Mouse (Mus musculus): ENCODE measurements at regions not wholly inside any gene's neighbourhood (a gene's known extent, or its start where the extent isn't known, plus 50 kb on each side); places are given as distances from the start of the nearest gene placed in this dataset.

- H3K4me1 ChIP-seq: no peaks in the 10 kb centered on the region
- no peak overlapping the region for H3K4me3 ChIP-seq (replicated peaks)
- H3K4me2 ChIP-seq (replicated peaks): no peak overlapping the region
- no peak overlapping the region for H3K27ac ChIP-seq (replicated peaks)
- no peak overlapping the region for H3K9ac ChIP-seq
- WGBS: 72% methylated on average over 2 of the region's 2 CpGs
- no peaks in the 10 kb centered on the region for H3K36me3 ChIP-seq
- H3K27me3 ChIP-seq: no peaks in the 10 kb centered on the region
- H3K9me3 ChIP-seq (replicated peaks): no peaks in the 10 kb centered on the region
- ATAC-seq (ENCODE audit: insufficient number of reproducible peaks, low FRiP score, low TSS enrichment, low read depth): no peak
Observed at GRCm38 (mm10) chr6:27029008-27029407, 1106.0 kb downstream of the Grm8 start.

GRCm38 (mm10) chr6:27028377-27028776 is 1106.6 kb downstream of the Grm8 start:
- H3K4me1 ChIP-seq: no peaks in the 10 kb centered on the region
- ATAC-seq (ENCODE audit: insufficient number of reproducible peaks, low FRiP score, low TSS enrichment, low read depth): no peak
- H3K27ac ChIP-seq (replicated peaks): no peak overlapping the region
- no peak overlapping the region for H3K4me3 ChIP-seq (replicated peaks)
- no peak overlapping the region for H3K9ac ChIP-seq
- no peaks in the 10 kb centered on the region for H3K36me3 ChIP-seq
- H3K4me2 ChIP-seq (replicated peaks): no peak overlapping the region
- H3K9me3 ChIP-seq (replicated peaks): no peaks in the 10 kb centered on the region
- 67% methylated on average over 2 of the region's 2 CpGs for WGBS
- no peaks in the 10 kb centered on the region for H3K27me3 ChIP-seq

- no peak overlapping the region for H3K4me3 ChIP-seq (replicated peaks)
- no peak overlapping the region for H3K9ac ChIP-seq
- no peaks in the 10 kb centered on the region for H3K27me3 ChIP-seq
- 81% methylated on average over 2 of the region's 2 CpGs for WGBS
- ATAC-seq (ENCODE audit: insufficient number of reproducible peaks, low FRiP score, low TSS enrichment, low read depth): no peak
- no peaks in the 10 kb centered on the region for H3K4me1 ChIP-seq
- no peaks in the 10 kb centered on the region for H3K9me3 ChIP-seq (replicated peaks)
- H3K36me3 ChIP-seq: no peaks in the 10 kb centered on the region
- no peak overlapping the region for H3K4me2 ChIP-seq (replicated peaks)
- no peak overlapping the region for H3K27ac ChIP-seq (replicated peaks)
Observed at GRCm38 (mm10) chr6:27021697-27022096, 1113.3 kb downstream of the Grm8 start.

GRCm38 (mm10) chr6:27014475-27014874 is 1120.5 kb downstream of the Grm8 start:
- Histone ChIP-seq H3K4me2 (replicated peaks) (no peak overlapping the region), H3K27ac (replicated peaks) (no peak overlapping the region), H3K4me3 (replicated peaks) (no peak overlapping the region), H3K27me3 (no peaks in the 10 kb centered on the region), H3K9me3 (replicated peaks) (no peaks in the 10 kb centered on the region), H3K9ac (no peak overlapping the region), H3K36me3 (no peaks in the 10 kb centered on the region), H3K4me1 (no peaks in the 10 kb centered on the region)
- no peak for ATAC-seq (ENCODE audit: insufficient number of reproducible peaks, low FRiP score, low TSS enrichment, low read depth)

- H3K9ac ChIP-seq: no peak overlapping the region
- H3K4me2 ChIP-seq (replicated peaks): no peak overlapping the region
- no peak overlapping the region for H3K27ac ChIP-seq (replicated peaks)
- WGBS: 31% methylated on average over 3 of the region's 3 CpGs
- no peaks in the 10 kb centered on the region for H3K9me3 ChIP-seq (replicated peaks)
- H3K4me3 ChIP-seq (replicated peaks): no peak overlapping the region
- no peaks in the 10 kb centered on the region for H3K27me3 ChIP-seq
- H3K36me3 ChIP-seq: no peaks in the 10 kb centered on the region
- 0 out of 2 replicates have a peak, but pooled peaks have one; percentile 51 for ATAC-seq (ENCODE audit: insufficient number of reproducible peaks, low FRiP score, low TSS enrichment, low read depth)
- no peaks in the 10 kb centered on the region for H3K4me1 ChIP-seq
Observed at GRCm38 (mm10) chr6:26976613-26977012, 1158.4 kb downstream of the Grm8 start.

GRCm38 (mm10) chr6:26949166-26949565 is 1140.1 kb upstream of the Pot1a start:
- ATAC-seq (ENCODE audit: insufficient number of reproducible peaks, low FRiP score, low TSS enrichment, low read depth): no peak
- Histone ChIP-seq H3K9ac (no peak overlapping the region), H3K27ac (replicated peaks) (no peak overlapping the region), H3K27me3 (no peaks in the 10 kb centered on the region), H3K4me3 (replicated peaks) (no peak overlapping the region), H3K4me1 (no peaks in the 10 kb centered on the region), H3K4me2 (replicated peaks) (no peak overlapping the region), H3K36me3 (no peaks in the 10 kb centered on the region), H3K9me3 (replicated peaks) (no peaks in the 10 kb centered on the region)
- WGBS: 14% methylated on average over 1 of the region's 1 CpGs

All from embryonic facial prominence, embryonic 15.5 days (tissue).